Mouse (Mus musculus) liver, adult 2 months (tissue): ENCODE data around the gene Appbp2.

Source experiments
- CTCF ChIP-seq: fragments of 200-500 bp; IDR thresholded peaks from 2 replicates; pipeline ENCODE4 v1.5.1; 2011; ENCODE audit warnings: low read depth, low read length, control low read depth
- POLR2A ChIP-seq: fragments of 200-500 bp; IDR thresholded peaks from 2 replicates; pipeline ENCODE4 v1.6.1; 2011; ENCODE audit warnings: low read length, control low read depth; ENCODE audit not compliant: insufficient read depth; ENCODE audit errors: extremely low read depth

GRCm38 (mm10) chr11:85178413-85178812 is 56.5 kb downstream of the Appbp2 start:
- TF ChIP-seq POLR2A (no peak), CTCF (no peak)
